Mouse (Mus musculus): ENCODE measurements at regions not wholly inside any gene's neighbourhood (a gene's known extent, or its start where the extent isn't known, plus 50 kb on each side); places are given as distances from the start of the nearest gene placed in this dataset.

GRCm38 (mm10) chr12:12882931-12883553 is 58.7 kb downstream of the Mycn start:
- no peak for DNase-seq (ENCODE audit: low read depth, low spot score)

DNA sequence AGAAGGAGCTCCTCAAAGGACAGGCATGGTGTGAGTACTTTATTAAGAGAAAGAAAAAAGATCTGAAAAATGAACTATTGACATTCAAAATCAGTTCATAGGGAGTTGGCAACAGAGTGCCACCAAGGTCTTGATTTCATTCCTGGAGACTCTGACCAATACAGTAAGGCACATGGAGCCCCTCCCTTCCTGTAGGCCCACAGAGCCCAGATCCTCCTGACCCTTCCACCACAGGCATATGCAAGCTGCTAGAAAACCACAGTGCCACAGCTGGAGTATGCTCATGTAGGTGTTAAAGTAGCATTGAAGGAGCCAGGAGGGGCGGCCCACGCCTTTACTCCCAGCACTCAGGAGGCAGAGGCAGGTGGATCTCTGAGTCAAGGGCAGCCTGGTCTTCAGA is 63.7 kb downstream of the Mycn start:
- no peak for DNase-seq (ENCODE audit: low read depth, low spot score)

GRCm38 (mm10) chr12:12877539-12877938 is 64.2 kb downstream of the Mycn start:
- DNase-seq (ENCODE audit: low read depth, low spot score) = no peak

GRCm38 (mm10) chr12:12875976-12876745 is 65.6 kb downstream of the Mycn start:
- no peak for DNase-seq (ENCODE audit: low read depth, low spot score)

- DNase-seq (ENCODE audit: low read depth, low spot score) = no peak
These were observed 68.2 kb downstream of the Mycn start for GRCm38 (mm10) chr12:12873551-12873950.

DNA sequence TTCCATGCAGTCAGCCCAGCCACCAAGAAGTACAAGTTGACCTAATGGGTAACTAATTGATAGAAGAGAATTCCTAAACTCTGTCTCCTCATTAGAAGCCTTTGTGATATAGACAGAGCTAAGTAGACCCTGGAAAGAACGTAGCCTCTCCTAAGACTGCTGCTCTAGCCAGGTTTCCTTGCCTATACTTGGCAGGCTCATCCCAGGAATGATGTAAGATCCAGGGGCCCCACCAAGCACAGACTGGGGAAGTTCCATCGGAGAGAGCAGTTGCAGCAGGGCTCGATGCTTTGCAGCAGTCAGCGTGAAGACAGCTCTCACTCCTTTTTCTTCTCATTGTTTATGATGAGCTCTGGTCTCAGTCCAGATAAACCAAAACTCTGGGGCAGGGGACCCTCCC is 68.7 kb downstream of the Mycn start:
- DNase-seq (ENCODE audit: low read depth, low spot score) = no peak

GRCm38 (mm10) chr12:12871272-12871671 is 70.4 kb downstream of the Mycn start:
- no peak for DNase-seq (ENCODE audit: low read depth, low spot score)

GRCm38 (mm10) chr12:12866590-12866989 is 75.1 kb downstream of the Mycn start:
- no peak for DNase-seq (ENCODE audit: low read depth, low spot score)

GRCm38 (mm10) chr12:12850681-12851080 is 91.0 kb downstream of the Mycn start:
- DNase-seq (ENCODE audit: low read depth, low spot score) = no peak

- no peak for DNase-seq (ENCODE audit: low read depth, low spot score)
These were observed 95.0 kb downstream of the Mycn start for GRCm38 (mm10) chr12:12846716-12847115.

DNA sequence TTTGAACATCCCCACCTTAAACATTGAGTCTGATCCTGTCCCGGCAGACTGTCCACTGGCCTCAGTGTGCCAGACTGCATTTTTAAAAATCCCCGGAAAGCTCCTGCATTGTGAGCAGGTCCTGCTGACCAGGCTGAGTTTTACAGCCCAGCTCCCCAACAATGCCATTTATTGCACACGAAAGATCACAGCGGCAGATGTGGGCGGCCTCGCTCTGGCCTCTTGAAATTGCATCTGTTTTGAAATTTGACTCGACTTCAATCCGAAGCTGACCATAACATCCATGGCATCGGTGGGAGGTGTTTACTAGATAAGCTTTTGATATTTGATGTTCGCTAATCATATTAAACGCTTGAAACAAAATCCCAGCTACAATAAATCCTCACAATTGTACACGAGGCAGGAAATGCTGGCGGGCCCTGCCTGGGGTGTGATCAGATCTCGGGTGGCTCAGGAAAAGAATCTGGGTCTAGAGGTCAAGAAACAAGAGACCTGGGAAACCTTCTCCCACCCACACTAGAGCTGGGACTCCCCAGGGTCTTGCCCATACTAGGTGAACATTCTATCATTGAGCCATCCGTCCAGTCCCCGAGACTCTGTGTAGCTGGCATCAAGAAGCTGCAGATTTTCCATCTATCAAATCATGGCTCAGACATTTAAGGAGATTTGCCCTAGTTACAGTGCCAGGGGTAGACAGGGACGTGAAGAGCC is 99.3 kb downstream of the Mycn start:
- DNase-seq (ENCODE audit: low read depth, low spot score) = no peak

GRCm38 (mm10) chr12:12841385-12842238 is 100.1 kb downstream of the Mycn start:
- DNase-seq (ENCODE audit: low read depth, low spot score) = no peak

GRCm38 (mm10) chr12:12840661-12841384 is 100.9 kb downstream of the Mycn start:
- no peak for DNase-seq (ENCODE audit: low read depth, low spot score)

- DNase-seq (ENCODE audit: low read depth, low spot score) = no peak
These were observed 103.9 kb downstream of the Mycn start for GRCm38 (mm10) chr12:12837775-12838174.

GRCm38 (mm10) chr12:12827821-12828641 is 113.7 kb downstream of the Mycn start:
- DNase-seq (ENCODE audit: low read depth, low spot score) = no peak

- DNase-seq (ENCODE audit: low read depth, low spot score) = no peak
These were observed 114.3 kb downstream of the Mycn start for GRCm38 (mm10) chr12:12827379-12827778.

GRCm38 (mm10) chr12:12826431-12826830 is 115.3 kb downstream of the Mycn start:
- DNase-seq (ENCODE audit: low read depth, low spot score) = no peak

- no peak for DNase-seq (ENCODE audit: low read depth, low spot score)
These were observed 115.9 kb downstream of the Mycn start for GRCm38 (mm10) chr12:12825842-12826241.

GRCm38 (mm10) chr12:12821473-12821872 is 120.2 kb downstream of the Mycn start:
- no peak for DNase-seq (ENCODE audit: low read depth, low spot score)

DNA sequence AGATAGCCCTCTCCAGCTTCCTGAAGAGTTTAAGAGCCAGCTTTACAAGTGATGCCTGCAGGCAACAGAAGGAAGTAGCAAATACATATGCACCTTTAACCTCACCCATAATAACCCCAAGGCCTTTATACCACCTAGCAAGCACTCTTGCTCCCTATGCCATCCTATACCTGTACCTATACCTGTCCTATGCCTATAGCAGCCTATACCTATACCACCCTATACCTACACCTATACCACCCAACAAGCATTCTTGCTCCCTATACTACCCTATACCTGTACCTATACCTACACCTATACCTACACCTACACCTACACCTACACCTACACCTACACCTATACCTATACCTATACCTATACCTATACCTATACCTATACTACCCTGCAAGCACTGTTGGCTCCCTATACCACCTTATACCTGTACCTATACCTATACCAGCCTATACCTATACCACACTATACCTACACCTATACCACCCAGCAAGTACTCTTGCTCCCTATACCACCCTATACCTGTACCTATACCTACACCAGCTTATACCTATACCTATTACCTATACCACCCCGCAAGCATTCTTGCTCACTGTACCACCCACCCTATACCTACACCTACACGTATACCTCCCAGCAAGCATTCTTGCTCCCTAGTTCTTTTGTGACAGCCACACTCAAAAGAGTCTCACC is 120.9 kb downstream of the Mycn start:
- DNase-seq (ENCODE audit: low read depth, low spot score) = no peak
